Mouse (Mus musculus) intestine, embryonic 14.5 days (tissue): ENCODE results near the gene Sox30. TPM values are rescaled to one million over a fixed set of nuclear protein-coding genes. Genes with fewer than 3 reads are reported as not detected.

Source experiments
- ATAC-seq: fragments of 200-750 bp; cut with Nextera tagmentation; replicated peaks from 2 replicates; pipeline ENCODE4 v1.8.0; 2017; ENCODE audit warnings: low read depth, moderate number of reproducible peaks, moderate TSS enrichment, moderate library complexity; ENCODE audit not compliant: low FRiP score, low TSS enrichment
- DNase-seq: peaks from one replicate; pipeline ENCODE4 v3.0.0-alpha.2; 2018; ENCODE audit warnings: low spot score
- H3K27ac ChIP-seq: fragments of 300-500 bp; sonication (generic); 2 replicates; pipeline ENCODE4 v1.5.1; 2014; ENCODE audit warnings: low read depth, mild to moderate bottlenecking, control low read depth
- H3K27me3 ChIP-seq: fragments of 300-500 bp; sonication (generic); replicated peaks from 2 replicates; pipeline ENCODE4 v1.6.1; 2014; ENCODE audit warnings: low read length, control low read depth; ENCODE audit not compliant: control insufficient read depth, insufficient read depth
- H3K36me3 ChIP-seq: fragments of 300-500 bp; sonication (generic); 2 replicates; pipeline ENCODE4 v1.6.1; 2014; ENCODE audit warnings: low read length, control low read depth; ENCODE audit not compliant: control insufficient read depth, insufficient read depth
- H3K4me1 ChIP-seq: fragments of 300-500 bp; sonication (generic); replicated peaks from 2 replicates; pipeline ENCODE4 v1.6.1; 2014; ENCODE audit warnings: low read length, control low read depth, mixed read lengths; ENCODE audit not compliant: control insufficient read depth, insufficient read depth
- H3K4me2 ChIP-seq: fragments of 300-500 bp; sonication (generic); 2 replicates; pipeline ENCODE4 v1.6.1; 2014; ENCODE audit warnings: low read length
- H3K4me3 ChIP-seq: fragments of 300-500 bp; sonication (generic); 2 replicates; pipeline ENCODE4 v1.5.1; 2014; ENCODE audit warnings: low read depth, low read length, control low read depth, mixed read lengths
- H3K9ac ChIP-seq: fragments of 300-500 bp; sonication (generic); 2 replicates; pipeline ENCODE4 v1.6.1; 2014; ENCODE audit warnings: mild to moderate bottlenecking, low read length
- H3K9me3 ChIP-seq: fragments of 300-500 bp; sonication (generic); 2 replicates; pipeline ENCODE4 v1.6.1; 2016; ENCODE audit warnings: low read length, control low read depth; ENCODE audit not compliant: control insufficient read depth
- WGBS: fragments of 180-500 bp; shearing (Covaris S2); extraction: QIAGEN DNeasy Blood & Tissue Kit; methylation state at CpG from one replicate; pipeline ENCODE4 v1.1.7; 2014; 5-methylcytosine and 5-hydroxymethylcytosine counted together
- polyA plus RNA-seq: library from polyadenylated mRNA; unstranded; fragments of >200 nt; fragmentation: Nextera tagmentation; extraction: Ambion mirVana; gene quantifications from 2 replicates; pipeline ENCODE4 v1.2.1, GENCODE M21; 2014

The Sox30 gene
- polyA plus RNA-seq, 1 experiment from 2014 or later, result 0.24 TPM

GRCm38 (mm10) chr11:45976061-45976460, 4.0 kb upstream of the Sox30 start:
- Histone ChIP-seq H3K27ac (no peak overlapping the region), H3K4me2 (no peak overlapping the region), H3K36me3 (no peaks in the 10 kb centered on the region), H3K4me3 (no peak overlapping the region), H3K9me3 (peaks cover 3% of the 10 kb centered on the region; the same call in 1 of the 2 replicates), H3K27me3 (0 out of 2 replicates have a peak, but pooled peaks cover under 1% of the 10 kb centered on the region), H3K4me1 (peaks cover 4% of the 10 kb centered on the region; the same call in 1 of the 2 replicates), H3K9ac (no peak overlapping the region)
- WGBS, result 87% methylated on average over 3 of the region's 3 CpGs
- DNase-seq (no peak), ATAC-seq (no peak)

- no peak for DNase-seq
- Histone ChIP-seq H3K36me3 (no peaks in the 10 kb centered on the region), H3K9me3 (peaks cover 3% of the 10 kb centered on the region; the same call in 1 of the 2 replicates), H3K4me1 (peaks cover 7% of the 10 kb centered on the region; the same call in 1 of the 2 replicates), H3K27ac (peak overlapping the region; percentile 51; the same call in 1 of the 2 replicates), H3K27me3 (0 out of 2 replicates have a peak, but pooled peaks cover 2% of the 10 kb centered on the region), H3K4me2 (peak overlapping the region; percentile 82), H3K9ac (peak overlapping the region; percentile 78), H3K4me3 (peak overlapping the region; percentile 51)
- ATAC-seq, result peak; percentile 33; the same call in 1 of the 2 replicates
- 41% methylated on average over 19 of the region's 19 CpGs for WGBS
Observed at GRCm38 (mm10) chr11:45980893-45981253, 763 bp downstream of the Sox30 start.

GRCm38 (mm10) chr11:45991604-45992003, 11.5 kb downstream of the Sox30 start:
- Histone ChIP-seq H3K27ac (no peak overlapping the region), H3K36me3 (no peaks in the 10 kb centered on the region), H3K9ac (no peak overlapping the region), H3K4me3 (peak overlapping the region; percentile 7; the same call in 1 of the 2 replicates), H3K27me3 (no peaks in the 10 kb centered on the region), H3K4me2 (peak overlapping the region; percentile 45), H3K4me1 (peaks cover 7% of the 10 kb centered on the region), H3K9me3 (no peaks in the 10 kb centered on the region)
- DNase-seq (peak; percentile 69), ATAC-seq (peak; percentile 43; the same call in 1 of the 2 replicates)
- WGBS, result 8% methylated on average over 16 of the region's 16 CpGs

GRCm38 (mm10) chr11:45992087-45992486, 12.0 kb downstream of the Sox30 start:
- H3K27me3 ChIP-seq, result no peaks in the 10 kb centered on the region
- H3K9ac ChIP-seq, result no peak overlapping the region
- peak overlapping the region; percentile 7; the same call in 1 of the 2 replicates for H3K4me3 ChIP-seq
- 50% methylated on average over 13 of the region's 13 CpGs for WGBS
- DNase-seq (no peak), ATAC-seq (no peak)
- H3K27ac ChIP-seq, result no peak overlapping the region
- no peaks in the 10 kb centered on the region for H3K36me3 ChIP-seq
- H3K4me1 ChIP-seq, result peaks cover 7% of the 10 kb centered on the region
- peak overlapping the region; percentile 45 for H3K4me2 ChIP-seq
- no peaks in the 10 kb centered on the region for H3K9me3 ChIP-seq

GRCm38 (mm10) chr11:46016061-46016460, 36.0 kb downstream of the Sox30 start:
- no peak overlapping the region for H3K9ac ChIP-seq
- H3K36me3 ChIP-seq, result no peaks in the 10 kb centered on the region
- no peak overlapping the region for H3K27ac ChIP-seq
- DNase-seq, result peak; percentile 94
- no peak overlapping the region for H3K4me2 ChIP-seq
- no peak for ATAC-seq
- H3K4me1 ChIP-seq, result no peaks in the 10 kb centered on the region; the same call in 1 of the 2 replicates
- no peak overlapping the region for H3K4me3 ChIP-seq
- 21% methylated on average over 6 of the region's 6 CpGs for WGBS
- no peaks in the 10 kb centered on the region for H3K27me3 ChIP-seq
- no peaks in the 10 kb centered on the region for H3K9me3 ChIP-seq

GRCm38 (mm10) chr11:46020246-46020645, 40.1 kb downstream of the Sox30 start:
- ATAC-seq, result no peak
- H3K4me1 ChIP-seq, result no peaks in the 10 kb centered on the region; the same call in 1 of the 2 replicates
- no peak overlapping the region for H3K4me2 ChIP-seq
- DNase-seq, result no peak
- no peaks in the 10 kb centered on the region for H3K36me3 ChIP-seq
- H3K9me3 ChIP-seq, result no peaks in the 10 kb centered on the region
- H3K27me3 ChIP-seq, result no peaks in the 10 kb centered on the region
- H3K27ac ChIP-seq, result no peak overlapping the region
- no peak overlapping the region for H3K4me3 ChIP-seq
- WGBS, result 71% methylated on average over 1 of the region's 1 CpGs
- no peak overlapping the region for H3K9ac ChIP-seq

- no peak for ATAC-seq
- Histone ChIP-seq H3K27me3 (no peaks in the 10 kb centered on the region), H3K4me3 (no peak overlapping the region), H3K36me3 (no peaks in the 10 kb centered on the region), H3K4me1 (peaks cover 4% of the 10 kb centered on the region; the same call in 1 of the 2 replicates), H3K27ac (no peak overlapping the region), H3K4me2 (no peak overlapping the region), H3K9ac (no peak overlapping the region), H3K9me3 (no peaks in the 10 kb centered on the region)
- DNase-seq, result no peak
Observed at GRCm38 (mm10) chr11:46021850-46022249, 41.7 kb downstream of the Sox30 start.

- H3K4me1 ChIP-seq, result 0 out of 2 replicates have a peak, but pooled peaks cover 4% of the 10 kb centered on the region
- WGBS, result 81% methylated on average over 6 of the region's 6 CpGs
- H3K36me3 ChIP-seq, result no peaks in the 10 kb centered on the region
- DNase-seq (no peak), ATAC-seq (no peak)
- H3K4me3 ChIP-seq, result no peak overlapping the region
- no peaks in the 10 kb centered on the region for H3K27me3 ChIP-seq
- H3K9ac ChIP-seq, result no peak overlapping the region
- H3K27ac ChIP-seq, result no peak overlapping the region
- no peak overlapping the region for H3K4me2 ChIP-seq
- H3K9me3 ChIP-seq, result no peaks in the 10 kb centered on the region
Observed at GRCm38 (mm10) chr11:46022983-46023382, 42.9 kb downstream of the Sox30 start.

- DNase-seq (no peak), ATAC-seq (no peak)
- Histone ChIP-seq H3K4me2 (no peak overlapping the region), H3K9ac (no peak overlapping the region), H3K4me3 (no peak overlapping the region), H3K9me3 (no peaks in the 10 kb centered on the region), H3K27ac (peak overlapping the region; percentile 38; the same call in 1 of the 2 replicates), H3K36me3 (no peaks in the 10 kb centered on the region), H3K4me1 (peaks cover 10% of the 10 kb centered on the region; the same call in 1 of the 2 replicates), H3K27me3 (no peaks in the 10 kb centered on the region)
- WGBS, result 32% methylated on average over 7 of the region's 7 CpGs
Observed at GRCm38 (mm10) chr11:46025962-46026392, 45.9 kb downstream of the Sox30 start.
